Mouse (Mus musculus): ENCODE data around the gene Foxc1. TPM values are rescaled to one million over a fixed set of nuclear protein-coding genes. Genes with fewer than 3 reads are reported as not detected.
A peak's percentile ranks its signal among the peaks of the same experiment; 100 is the strongest.

Gene Foxc1
- 4.3 and 5.0 TPM in 2 replicates for polyA plus RNA-seq (2014; fragmentation: Nextera tagmentation; extraction: Ambion mirVana)

- Histone ChIP-seq H3K4me2 (ENCODE audit: low read length) (peak within 1 kb of the TSS; percentile 98), H3K27me3 (ENCODE audit: control insufficient read depth, insufficient read depth, low read length) (peaks cover 68% of the 10 kb centered on the region)
- WGBS: under 1% methylated on average over 28 of the region's 40 CpGs
These were observed at the start of gene Foxc1 for GRCm38 (mm10) chr13:31806428-31806832. Foxc1 (plus strand) TSS chr13:31806633.

GRCm38 (mm10) chr13:31760411-31760810 lies 46.0 kb upstream of the Foxc1 start:
- no peak overlapping the region for H3K9ac ChIP-seq (ENCODE audit: low read length)
- ATAC-seq (ENCODE audit: insufficient number of reproducible peaks, insufficient read depth, low FRiP score, low read depth): no peak
- no peaks in the 10 kb centered on the region for H3K36me3 ChIP-seq (ENCODE audit: control insufficient read depth, insufficient read depth, low read length)
- H3K4me2 ChIP-seq (ENCODE audit: low read length): no peak overlapping the region
- no peak overlapping the region for H3K4me3 ChIP-seq (ENCODE audit: control insufficient read depth in 1 of 2, insufficient read depth in 1 of 2, low read depth in 1 of 2, low read length in 2 of 2)
- no peaks in the 10 kb centered on the region for H3K9me3 ChIP-seq (ENCODE audit: control insufficient read depth, low read length)
- no peaks in the 10 kb centered on the region for H3K27me3 ChIP-seq (ENCODE audit: control insufficient read depth, insufficient read depth, low read length)
- peaks cover 2 to 4% of the 10 kb centered on the region in 2 experiments; a peak in 1 of 4 replicates for H3K4me1 ChIP-seq (ENCODE audit: control insufficient read depth in 2 of 2, insufficient read depth in 2 of 2, low read length in 2 of 2)
- 22% methylated on average over 4 of the region's 4 CpGs for WGBS
- H3K27ac ChIP-seq (replicated peaks in 1 of 2; ENCODE audit: control insufficient read depth in 1 of 2, insufficient read depth in 1 of 2, low read depth in 2 of 2, low read length in 2 of 2): no peak overlapping the region

More at GRCm38 (mm10) chr13:31806428-31806832, at the start of gene Foxc1:
- H3K4me1 ChIP-seq (ENCODE audit: control insufficient read depth in 2 of 2, insufficient read depth in 2 of 2, low read length in 2 of 2): peaks cover 9 to 24% of the 10 kb centered on the region in 2 experiments; a peak in 3 of 4 replicates
- no peaks in the 10 kb centered on the region for H3K36me3 ChIP-seq (ENCODE audit: control insufficient read depth, insufficient read depth, low read length)
- no peaks in the 10 kb centered on the region for H3K9me3 ChIP-seq (ENCODE audit: control insufficient read depth, low read length)
- H3K4me3 ChIP-seq (ENCODE audit: control insufficient read depth in 1 of 2, insufficient read depth in 1 of 2, low read depth in 1 of 2, low read length in 2 of 2): peak within 1 kb of the TSS; percentile 58 to 72
- peak; percentile 85 for ATAC-seq (ENCODE audit: insufficient number of reproducible peaks, insufficient read depth, low FRiP score, low read depth)
- peak within 1 kb of the TSS; percentile 95 to 96 for H3K27ac ChIP-seq (replicated peaks in 1 of 2; ENCODE audit: control insufficient read depth in 1 of 2, insufficient read depth in 1 of 2, low read depth in 2 of 2, low read length in 2 of 2)
- peak within 1 kb of the TSS; percentile 88 for H3K9ac ChIP-seq (ENCODE audit: low read length)

- Histone ChIP-seq H3K4me3 (ENCODE audit: control insufficient read depth in 1 of 2, insufficient read depth in 1 of 2, low read depth in 1 of 2, low read length in 2 of 2) (no peak overlapping the region), H3K4me1 (ENCODE audit: control insufficient read depth in 2 of 2, insufficient read depth in 2 of 2, low read length in 2 of 2) (peaks cover 2 to 4% of the 10 kb centered on the region in 2 experiments; a peak in 1 of 4 replicates), H3K4me2 (ENCODE audit: low read length) (no peak overlapping the region), H3K9ac (ENCODE audit: low read length) (no peak overlapping the region), H3K9me3 (ENCODE audit: control insufficient read depth, low read length) (no peaks in the 10 kb centered on the region), H3K36me3 (ENCODE audit: control insufficient read depth, insufficient read depth, low read length) (no peaks in the 10 kb centered on the region), H3K27me3 (ENCODE audit: control insufficient read depth, insufficient read depth, low read length) (no peaks in the 10 kb centered on the region), H3K27ac (replicated peaks in 1 of 2; ENCODE audit: control insufficient read depth in 1 of 2, insufficient read depth in 1 of 2, low read depth in 2 of 2, low read length in 2 of 2) (no peak overlapping the region)
- WGBS: 70% methylated on average over 4 of the region's 4 CpGs
- no peak for ATAC-seq (ENCODE audit: insufficient number of reproducible peaks, insufficient read depth, low FRiP score, low read depth)
These were observed 45.4 kb upstream of the Foxc1 start for GRCm38 (mm10) chr13:31761057-31761456.

- WGBS: 94% methylated on average over 3 of the region's 3 CpGs
These were observed 42.0 kb upstream of the Foxc1 start for GRCm38 (mm10) chr13:31764419-31764818.

GRCm38 (mm10) chr13:31765564-31765963 lies 40.9 kb upstream of the Foxc1 start:
- Histone ChIP-seq H3K4me2 (ENCODE audit: low read length) (no peak overlapping the region), H3K9me3 (ENCODE audit: control insufficient read depth, low read length) (no peaks in the 10 kb centered on the region), H3K27me3 (ENCODE audit: control insufficient read depth, insufficient read depth, low read length) (no peaks in the 10 kb centered on the region), H3K4me1 (ENCODE audit: control insufficient read depth in 2 of 2, insufficient read depth in 2 of 2, low read length in 2 of 2) (peaks cover 0 to 2% of the 10 kb centered on the region in 2 experiments; a peak in 1 of 4 replicates), H3K36me3 (ENCODE audit: control insufficient read depth, insufficient read depth, low read length) (no peaks in the 10 kb centered on the region), H3K9ac (ENCODE audit: low read length) (no peak overlapping the region), H3K4me3 (ENCODE audit: control insufficient read depth in 1 of 2, insufficient read depth in 1 of 2, low read depth in 1 of 2, low read length in 2 of 2) (no peak overlapping the region), H3K27ac (replicated peaks in 1 of 2; ENCODE audit: control insufficient read depth in 1 of 2, insufficient read depth in 1 of 2, low read depth in 2 of 2, low read length in 2 of 2) (no peak overlapping the region)
- ATAC-seq (ENCODE audit: insufficient number of reproducible peaks, insufficient read depth, low FRiP score, low read depth): no peak
- 70% methylated on average over 2 of the region's 2 CpGs for WGBS

More at GRCm38 (mm10) chr13:31764419-31764818, 42.0 kb upstream of the Foxc1 start:
- Histone ChIP-seq H3K36me3 (ENCODE audit: control insufficient read depth, insufficient read depth, low read length) (no peaks in the 10 kb centered on the region), H3K9me3 (ENCODE audit: control insufficient read depth, low read length) (no peaks in the 10 kb centered on the region), H3K27ac (replicated peaks in 1 of 2; ENCODE audit: control insufficient read depth in 1 of 2, insufficient read depth in 1 of 2, low read depth in 2 of 2, low read length in 2 of 2) (no peak overlapping the region), H3K9ac (ENCODE audit: low read length) (no peak overlapping the region), H3K27me3 (ENCODE audit: control insufficient read depth, insufficient read depth, low read length) (no peaks in the 10 kb centered on the region), H3K4me3 (ENCODE audit: control insufficient read depth in 1 of 2, insufficient read depth in 1 of 2, low read depth in 1 of 2, low read length in 2 of 2) (no peak overlapping the region), H3K4me1 (ENCODE audit: control insufficient read depth in 2 of 2, insufficient read depth in 2 of 2, low read length in 2 of 2) (peaks cover 2 to 4% of the 10 kb centered on the region in 2 experiments; a peak in 1 of 4 replicates), H3K4me2 (ENCODE audit: low read length) (no peak overlapping the region)
- no peak for ATAC-seq (ENCODE audit: insufficient number of reproducible peaks, insufficient read depth, low FRiP score, low read depth)

GRCm38 (mm10) chr13:31772882-31773281 lies 33.6 kb upstream of the Foxc1 start:
- no peak overlapping the region for H3K4me3 ChIP-seq (ENCODE audit: control insufficient read depth in 1 of 2, insufficient read depth in 1 of 2, low read depth in 1 of 2, low read length in 2 of 2)
- H3K4me2 ChIP-seq (ENCODE audit: low read length): no peak overlapping the region
- no peaks in the 10 kb centered on the region for H3K9me3 ChIP-seq (ENCODE audit: control insufficient read depth, low read length)
- no peak overlapping the region for H3K27ac ChIP-seq (replicated peaks in 1 of 2; ENCODE audit: control insufficient read depth in 1 of 2, insufficient read depth in 1 of 2, low read depth in 2 of 2, low read length in 2 of 2)
- no peak overlapping the region for H3K9ac ChIP-seq (ENCODE audit: low read length)
- no peaks in the 10 kb centered on the region for H3K27me3 ChIP-seq (ENCODE audit: control insufficient read depth, insufficient read depth, low read length)
- ATAC-seq (ENCODE audit: insufficient number of reproducible peaks, insufficient read depth, low FRiP score, low read depth): no peak
- H3K4me1 ChIP-seq (ENCODE audit: control insufficient read depth in 2 of 2, insufficient read depth in 2 of 2, low read length in 2 of 2): no peaks in the 10 kb centered on the region
- H3K36me3 ChIP-seq (ENCODE audit: control insufficient read depth, insufficient read depth, low read length): no peaks in the 10 kb centered on the region
- WGBS: 59% methylated on average over 5 of the region's 5 CpGs

GRCm38 (mm10) chr13:31775762-31776161 lies 30.7 kb upstream of the Foxc1 start:
- no peak for ATAC-seq (ENCODE audit: insufficient number of reproducible peaks, insufficient read depth, low FRiP score, low read depth)
- 75% methylated on average over 5 of the region's 5 CpGs for WGBS

More at GRCm38 (mm10) chr13:31775762-31776161, 30.7 kb upstream of the Foxc1 start:
- H3K4me1 ChIP-seq (ENCODE audit: control insufficient read depth in 2 of 2, insufficient read depth in 2 of 2, low read length in 2 of 2): no peaks in the 10 kb centered on the region; a peak in 1 of 4 replicates
- H3K27ac ChIP-seq (replicated peaks in 1 of 2; ENCODE audit: control insufficient read depth in 1 of 2, insufficient read depth in 1 of 2, low read depth in 2 of 2, low read length in 2 of 2): no peak overlapping the region
- no peaks in the 10 kb centered on the region for H3K9me3 ChIP-seq (ENCODE audit: control insufficient read depth, low read length)
- H3K36me3 ChIP-seq (ENCODE audit: control insufficient read depth, insufficient read depth, low read length): no peaks in the 10 kb centered on the region
- no peak overlapping the region for H3K4me3 ChIP-seq (ENCODE audit: control insufficient read depth in 1 of 2, insufficient read depth in 1 of 2, low read depth in 1 of 2, low read length in 2 of 2)
- H3K4me2 ChIP-seq (ENCODE audit: low read length): no peak overlapping the region
- no peaks in the 10 kb centered on the region for H3K27me3 ChIP-seq (ENCODE audit: control insufficient read depth, insufficient read depth, low read length)
- no peak overlapping the region for H3K9ac ChIP-seq (ENCODE audit: low read length)
